Mouse (Mus musculus) stomach, postnatal 0 days (tissue): ENCODE measurements at regions not wholly inside any gene's neighbourhood (a gene's known extent, or its start where the extent isn't known, plus 50 kb on each side); places are given as distances from the start of the nearest gene placed in this dataset.
A peak's percentile ranks its signal among the peaks of the same experiment; 100 is the strongest.

Experiments
- CTCF ChIP-seq: IDR thresholded peaks from 2 replicates; pipeline ENCODE4 v1.5.1; 2016; ENCODE audit warnings: antibody characterized with exemption, low read depth, mild to moderate bottlenecking, moderate library complexity
- EP300 ChIP-seq: optimal IDR thresholded peaks from 2 replicates; pipeline ENCODE3; 2016; ENCODE audit warnings: antibody characterized with exemption

DNA sequence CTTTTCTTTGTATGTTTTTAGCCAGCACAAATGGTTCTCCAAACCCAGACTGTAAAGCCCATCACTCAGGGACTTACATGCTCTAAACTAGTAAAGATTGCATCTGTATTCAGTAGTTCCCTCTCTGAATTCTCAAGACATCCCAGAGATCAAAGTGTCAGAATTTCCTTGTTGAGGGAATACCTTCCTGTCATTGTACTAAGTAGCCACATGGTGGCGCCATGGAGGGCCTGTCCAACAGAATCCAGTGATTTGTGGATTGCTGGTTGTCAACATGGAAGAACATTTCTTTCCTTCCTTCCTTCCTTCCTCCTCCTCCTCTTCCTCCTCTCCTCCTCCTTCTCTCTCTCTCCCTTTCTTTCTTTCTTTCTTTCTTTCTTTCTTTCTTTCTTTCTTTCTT lies 93.6 kb upstream of the Trpm1 start:
- TF ChIP-seq CTCF, result peak; percentile 79
- TF ChIP-seq EP300, result no peak
